Mouse (Mus musculus): ENCODE data around the gene Cx3cl1. TPM values are rescaled to one million over a fixed set of nuclear protein-coding genes. Genes with fewer than 3 reads are reported as not detected.

Gene Cx3cl1
- polyA plus RNA-seq, 2 experiments = 8.6 to 10.5 TPM

DNA sequence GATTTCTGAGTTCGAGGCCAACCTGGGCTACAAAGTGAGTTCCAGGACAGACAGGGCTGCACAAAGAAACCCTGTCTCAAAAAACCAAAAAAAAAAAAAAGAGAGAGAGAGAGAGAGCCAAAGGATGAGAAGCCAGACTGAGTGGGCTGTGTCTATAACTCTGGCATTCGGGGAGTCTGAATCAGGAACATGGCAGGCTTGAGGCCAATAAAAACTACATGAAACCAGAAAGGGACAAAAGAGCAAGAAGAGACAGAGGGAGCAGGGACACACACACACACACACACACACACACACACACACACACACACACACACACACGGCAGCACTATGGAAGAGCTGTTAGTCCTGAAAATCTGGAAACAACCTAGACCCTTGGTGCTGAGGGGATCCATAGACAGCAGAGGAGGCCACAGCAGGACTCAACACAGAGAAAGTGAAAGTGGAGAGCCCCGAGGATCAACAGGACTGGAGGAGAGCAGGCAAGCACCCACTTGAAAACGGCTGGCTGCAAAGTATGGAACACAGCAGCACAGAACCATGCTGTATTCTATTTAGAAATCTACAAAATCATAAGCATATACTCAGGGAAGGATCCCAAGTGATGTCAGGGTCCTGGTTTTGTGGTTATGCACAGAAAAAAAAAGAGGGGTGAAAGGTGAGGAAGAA is 36.2 kb upstream of the Cx3cl1 start:
- no peaks in the 10 kb centered on the region for H3K9me3 ChIP-seq (ENCODE audit: control insufficient read depth, low read length)
- H3K4me3 ChIP-seq (replicated peaks; ENCODE audit: low read length) = no peak overlapping the region
- H3K4me2 ChIP-seq (replicated peaks; ENCODE audit: low read depth, low read length, severe bottlenecking) = no peak overlapping the region
- no peak overlapping the region for H3K9ac ChIP-seq (ENCODE audit: low read depth, low read length, severe bottlenecking)
- H3K4me1 ChIP-seq (ENCODE audit: control insufficient read depth, insufficient read depth, low read length) = no peaks in the 10 kb centered on the region
- TF ChIP-seq POLR2A (IDR thresholded peaks at IDR 0.05; ENCODE audit: borderline replicate concordance, extremely low read depth, insufficient read depth, insufficient read length) = no peak
- WGBS = 61% methylated on average over 5 of the region's 5 CpGs
- H3K27ac ChIP-seq (replicated peaks; ENCODE audit: low read depth, low read length) = no peak overlapping the region
- ATAC-seq (ENCODE audit: low FRiP score, low read depth) = no peak
- no peaks in the 10 kb centered on the region for H3K36me3 ChIP-seq (ENCODE audit: control insufficient read depth, insufficient read depth, low read length)
- H3K27me3 ChIP-seq (ENCODE audit: control insufficient read depth, insufficient read depth, low read length) = no peaks in the 10 kb centered on the region
- DNase-seq (ENCODE audit: low spot score) = no peak

DNA sequence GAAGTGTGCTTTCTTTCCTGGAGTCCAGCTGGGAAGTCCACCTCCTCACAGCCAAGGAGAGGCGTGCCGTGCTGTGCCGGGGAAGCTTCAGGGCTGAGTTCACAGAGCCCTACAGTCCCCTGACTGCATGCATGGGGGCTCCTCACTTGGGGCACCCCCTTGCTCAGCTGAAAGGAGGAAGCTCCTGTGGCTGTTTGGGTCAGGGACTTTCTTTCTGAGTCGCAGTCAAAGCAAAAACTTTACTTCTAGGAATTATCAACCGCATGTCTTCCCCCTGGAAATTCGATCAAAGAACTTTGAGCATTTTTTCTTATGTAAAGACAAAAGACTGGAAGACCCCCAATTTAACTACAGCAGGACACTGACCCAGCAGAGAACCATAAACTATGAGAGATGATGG is 32.0 kb upstream of the Cx3cl1 start:
- no peaks in the 10 kb centered on the region for H3K4me1 ChIP-seq (ENCODE audit: control insufficient read depth, insufficient read depth, low read length)
- no peak overlapping the region for H3K4me3 ChIP-seq (replicated peaks; ENCODE audit: low read length)
- H3K9ac ChIP-seq (ENCODE audit: low read depth, low read length, severe bottlenecking) = no peak overlapping the region
- no peak overlapping the region for H3K27ac ChIP-seq (replicated peaks; ENCODE audit: low read depth, low read length)
- H3K4me2 ChIP-seq (replicated peaks; ENCODE audit: low read depth, low read length, severe bottlenecking) = no peak overlapping the region
- no peaks in the 10 kb centered on the region for H3K27me3 ChIP-seq (ENCODE audit: control insufficient read depth, insufficient read depth, low read length)
- DNase-seq (ENCODE audit: low spot score) = no peak
- 81% methylated on average over 6 of the region's 6 CpGs for whole genome bisulfite sequencing
- ATAC-seq (ENCODE audit: low FRiP score, low read depth) = no peak
- no peak for TF ChIP-seq POLR2A (IDR thresholded peaks at IDR 0.05; ENCODE audit: borderline replicate concordance, extremely low read depth, insufficient read depth, insufficient read length)
- no peaks in the 10 kb centered on the region for H3K9me3 ChIP-seq (ENCODE audit: control insufficient read depth, low read length)
- no peaks in the 10 kb centered on the region for H3K36me3 ChIP-seq (ENCODE audit: control insufficient read depth, insufficient read depth, low read length)

DNA sequence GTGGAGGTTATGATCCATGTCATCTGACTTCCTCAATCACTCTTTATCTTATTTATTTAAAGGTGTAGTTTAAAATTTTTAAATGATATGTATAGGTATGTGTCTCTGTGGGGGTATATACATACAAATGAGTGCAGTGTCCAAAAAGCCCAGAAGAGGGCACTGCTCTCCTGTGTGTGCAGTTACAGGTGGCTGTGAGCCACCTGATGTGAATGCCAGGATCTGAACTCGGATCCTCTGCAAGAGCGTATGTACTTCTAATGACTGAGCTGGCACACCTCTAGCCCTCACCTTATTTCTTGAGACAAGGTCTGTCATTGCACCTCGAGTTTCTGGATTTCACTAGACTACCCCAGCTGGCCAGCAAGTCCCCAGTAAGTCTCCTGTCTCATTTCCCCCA is 31.2 kb upstream of the Cx3cl1 start:
- H3K36me3 ChIP-seq (ENCODE audit: control insufficient read depth, insufficient read depth, low read length) = no peaks in the 10 kb centered on the region
- no peak for TF ChIP-seq POLR2A (IDR thresholded peaks at IDR 0.05; ENCODE audit: borderline replicate concordance, extremely low read depth, insufficient read depth, insufficient read length)
- WGBS = 74% methylated on average over 3 of the region's 3 CpGs

DNA sequence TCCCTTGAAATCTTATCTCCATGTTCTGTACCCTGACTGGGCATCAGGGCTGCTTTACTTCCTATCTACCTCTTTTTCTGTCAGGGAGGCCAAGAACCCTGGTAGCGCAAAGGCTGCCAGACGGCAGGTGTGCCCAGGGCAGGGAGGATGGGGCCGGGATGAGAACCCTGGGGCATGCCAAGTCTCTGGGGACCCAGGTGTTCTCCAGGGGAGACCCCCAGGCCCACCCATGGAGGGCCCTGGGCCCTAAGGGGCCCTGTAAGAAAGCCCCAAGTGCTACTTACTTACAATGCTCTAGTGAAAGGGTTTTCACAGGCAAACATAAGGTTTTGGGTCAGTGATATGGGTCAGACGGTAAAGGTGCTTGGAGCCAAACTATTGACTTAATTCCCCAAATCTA is 30.1 kb upstream of the Cx3cl1 start:
- Histone ChIP-seq H3K27ac (replicated peaks; ENCODE audit: low read depth, low read length) (no peak overlapping the region), H3K27me3 (ENCODE audit: control insufficient read depth, insufficient read depth, low read length) (no peaks in the 10 kb centered on the region), H3K36me3 (ENCODE audit: control insufficient read depth, insufficient read depth, low read length) (no peaks in the 10 kb centered on the region), H3K4me2 (replicated peaks; ENCODE audit: low read depth, low read length, severe bottlenecking) (no peak overlapping the region), H3K9me3 (ENCODE audit: control insufficient read depth, low read length) (no peaks in the 10 kb centered on the region), H3K4me1 (ENCODE audit: control insufficient read depth, insufficient read depth, low read length) (no peaks in the 10 kb centered on the region), H3K4me3 (replicated peaks; ENCODE audit: low read length) (no peak overlapping the region), H3K9ac (ENCODE audit: low read depth, low read length, severe bottlenecking) (no peak overlapping the region)
- DNase-seq (ENCODE audit: low spot score) = no peak
- 86% methylated on average over 4 of the region's 4 CpGs for WGBS
- no peak for ATAC-seq (ENCODE audit: low FRiP score, low read depth)
- TF ChIP-seq POLR2A (IDR thresholded peaks at IDR 0.05; ENCODE audit: borderline replicate concordance, extremely low read depth, insufficient read depth, insufficient read length) = no peak

More for the DNA sequence above, 31.2 kb upstream of the Cx3cl1 start:
- Histone ChIP-seq H3K4me1 (ENCODE audit: control insufficient read depth, insufficient read depth, low read length) (no peaks in the 10 kb centered on the region), H3K9me3 (ENCODE audit: control insufficient read depth, low read length) (no peaks in the 10 kb centered on the region), H3K4me2 (replicated peaks; ENCODE audit: low read depth, low read length, severe bottlenecking) (no peak overlapping the region), H3K27me3 (ENCODE audit: control insufficient read depth, insufficient read depth, low read length) (no peaks in the 10 kb centered on the region), H3K9ac (ENCODE audit: low read depth, low read length, severe bottlenecking) (no peak overlapping the region), H3K27ac (replicated peaks; ENCODE audit: low read depth, low read length) (no peak overlapping the region), H3K4me3 (replicated peaks; ENCODE audit: low read length) (no peak overlapping the region)
- DNase-seq (ENCODE audit: low spot score) (no peak), ATAC-seq (ENCODE audit: low FRiP score, low read depth) (no peak)

DNA sequence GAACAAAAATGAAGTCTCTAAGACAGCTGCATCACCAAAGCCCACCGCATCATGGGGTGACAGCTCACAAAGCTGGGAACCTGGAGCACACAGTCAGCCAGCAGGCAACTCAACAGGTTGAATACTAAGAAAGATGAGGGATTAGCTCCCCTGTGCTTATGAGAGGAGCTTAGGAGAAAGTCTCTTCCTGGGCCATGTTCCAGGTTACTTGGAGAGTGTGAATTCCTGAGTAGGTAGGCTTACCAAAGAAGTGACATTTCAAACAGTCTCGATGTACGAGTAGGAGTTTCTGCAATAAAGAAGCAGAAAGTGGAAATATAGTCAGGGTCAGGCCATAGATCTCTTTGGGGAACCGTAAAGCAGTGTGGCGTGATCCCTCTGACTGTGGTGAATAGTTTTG is 27.3 kb upstream of the Cx3cl1 start:
- Histone ChIP-seq H3K27me3 (ENCODE audit: control insufficient read depth, insufficient read depth, low read length) (no peaks in the 10 kb centered on the region), H3K9ac (ENCODE audit: low read depth, low read length, severe bottlenecking) (no peak overlapping the region), H3K36me3 (ENCODE audit: control insufficient read depth, insufficient read depth, low read length) (no peaks in the 10 kb centered on the region), H3K9me3 (ENCODE audit: control insufficient read depth, low read length) (no peaks in the 10 kb centered on the region), H3K4me2 (replicated peaks; ENCODE audit: low read depth, low read length, severe bottlenecking) (no peak overlapping the region), H3K4me3 (replicated peaks; ENCODE audit: low read length) (no peak overlapping the region), H3K4me1 (ENCODE audit: control insufficient read depth, insufficient read depth, low read length) (no peaks in the 10 kb centered on the region), H3K27ac (replicated peaks; ENCODE audit: low read depth, low read length) (no peak overlapping the region)
- ATAC-seq (ENCODE audit: low FRiP score, low read depth) (no peak), DNase-seq (ENCODE audit: low spot score) (no peak)
- WGBS = 77% methylated on average over 5 of the region's 5 CpGs
- no peak for TF ChIP-seq POLR2A (IDR thresholded peaks at IDR 0.05; ENCODE audit: borderline replicate concordance, extremely low read depth, insufficient read depth, insufficient read length)
